Mouse (Mus musculus): ENCODE measurements at regions not wholly inside any gene's neighbourhood (a gene's known extent, or its start where the extent isn't known, plus 50 kb on each side); places are given as distances from the start of the nearest gene placed in this dataset.
A peak's percentile ranks its signal among the peaks of the same experiment; 100 is the strongest.

- ATAC-seq (ENCODE audit: low TSS enrichment): peak; percentile 88
Observed at GRCm38 (mm10) chr15:43364496-43364895, 3230.3 kb downstream of the 9330182O14Rik start.

DNA sequence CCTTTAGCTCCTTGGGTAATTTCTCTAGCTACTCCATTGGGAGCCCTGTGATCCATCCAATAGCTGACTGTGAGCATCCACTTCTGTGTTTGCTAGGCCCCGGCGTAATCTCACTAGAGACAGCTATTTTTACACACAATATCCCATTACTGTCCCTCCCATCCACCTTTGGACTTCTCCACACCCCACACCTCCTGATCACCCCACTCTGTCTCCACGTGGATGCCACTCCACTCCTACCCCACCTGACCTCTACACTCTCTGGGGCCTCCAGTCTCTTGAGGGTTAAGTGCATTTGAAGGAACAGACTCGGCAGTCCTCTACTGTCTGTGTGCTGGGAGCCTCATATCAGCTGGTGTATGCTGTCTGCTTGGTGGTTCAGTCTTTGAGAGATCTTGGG is 3238.9 kb downstream of the 9330182O14Rik start:
- no peak for ATAC-seq (ENCODE audit: low TSS enrichment)

DNA sequence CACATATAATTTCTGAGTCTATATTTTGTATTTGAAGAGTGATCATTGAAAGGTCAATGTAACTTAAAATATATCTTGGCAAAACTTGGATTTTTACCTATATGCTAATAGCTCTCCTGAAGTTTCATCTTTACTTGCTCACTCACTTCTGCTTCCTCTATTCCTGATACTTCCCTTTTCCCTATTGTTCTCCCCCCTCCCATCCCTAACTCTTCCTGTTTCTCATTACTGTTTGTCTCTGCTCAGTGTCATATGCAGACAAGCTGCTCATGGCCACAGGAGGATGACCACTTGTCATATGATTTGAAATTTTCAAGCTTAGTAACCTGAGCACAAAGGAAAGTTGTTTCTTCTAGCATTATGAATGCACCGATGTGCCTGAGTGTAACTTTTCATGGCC is 3248.2 kb downstream of the 9330182O14Rik start:
- ATAC-seq (ENCODE audit: low TSS enrichment): no peak

- no peak for ATAC-seq (ENCODE audit: low TSS enrichment)
Observed at GRCm38 (mm10) chr15:43399821-43400220, 3265.7 kb downstream of the 9330182O14Rik start.

DNA sequence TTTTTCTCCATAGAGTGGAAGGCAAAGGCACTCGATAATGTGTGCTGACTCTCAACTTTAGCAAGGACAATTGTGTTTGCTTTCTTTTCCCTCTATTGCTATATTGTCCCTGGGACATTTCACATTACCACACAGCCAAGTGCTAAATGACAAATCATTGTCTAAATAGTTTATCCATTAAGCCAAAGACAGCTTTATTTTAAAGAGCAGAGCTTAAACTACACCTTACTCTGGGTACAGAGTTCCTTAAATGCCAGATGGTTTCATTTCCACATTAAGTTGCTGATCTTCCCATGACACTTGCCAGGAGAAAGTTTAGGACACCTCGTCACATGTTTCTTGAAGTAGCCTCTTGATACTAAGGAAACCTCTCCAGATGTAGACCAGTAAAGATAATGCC is 3269.4 kb downstream of the 9330182O14Rik start:
- ATAC-seq (ENCODE audit: low TSS enrichment): no peak

Data from frontal cortex, adult (tissue).